Comparison of ENCODE assay signal across 11 mouse cellular contexts in the genomic region with DNA sequence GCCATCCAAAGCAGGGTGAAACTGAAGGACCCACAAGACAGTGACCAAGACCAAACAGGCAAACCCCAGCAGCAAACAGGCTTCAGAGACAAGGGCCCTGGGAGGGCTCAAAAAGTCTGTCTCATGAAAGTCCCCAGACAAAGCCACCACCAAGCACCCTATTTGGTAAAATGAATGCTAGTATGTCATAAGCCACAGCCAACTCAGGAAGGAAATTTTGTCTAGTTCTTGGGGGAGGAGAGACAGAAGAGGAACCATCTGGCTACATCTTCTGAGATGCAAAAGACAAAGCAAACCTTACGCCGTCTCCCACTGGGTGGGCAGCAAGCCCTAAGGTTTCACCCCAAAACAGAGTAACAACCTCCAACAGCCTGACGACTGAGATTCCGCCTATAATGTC. TPM values are rescaled to one million over a fixed set of nuclear protein-coding genes. Genes with fewer than 3 reads are reported as not detected.
A peak's percentile ranks its signal among the peaks of the same experiment; 100 is the strongest.
DNase-seq lines count a peak whose midpoint lies in the region; ATAC-seq and TF ChIP-seq lines count a peak whose summit lies in the region.
"Had no signal": no experiment of that assay in that cellular context is flagged by ENCODE, and none has a peak within 500 bp of the region (broad histone marks: within the 10 kb centered on the region; RNA-seq: fewer than 3 reads in every experiment).

No protein-coding gene starts in this region.

- ATAC-seq in heart, embryonic 13.5 days (ENCODE audit: extremely low read depth, insufficient number of reproducible peaks, low FRiP score, low TSS enrichment): no peak
- ATAC-seq in intestine, postnatal 0 days: no peak
- ATAC-seq: midbrain, embryonic 15.5 days had no signal

- H3K27ac ChIP-seq in heart, embryonic 13.5 days (replicated peaks): peak overlapping the region; percentile 98
- peak overlapping the region; percentile 64 for H3K27ac ChIP-seq in bone marrow, adult 2 months (ENCODE audit: control insufficient read depth, insufficient read depth, low read depth, low read length, poor library complexity)
- H3K27ac ChIP-seq in intestine, postnatal 0 days (ENCODE audit: low read depth, low read length): no peak overlapping the region
- H3K27ac ChIP-seq: midbrain, embryonic 15.5 days had no signal

- DNase-seq in heart, adult 9 months (ENCODE audit: low spot score in 2 of 2): no peak
- DNase-seq in 416B (ENCODE audit: low read depth) (peak; percentile 86), adipocyte (ENCODE audit: low spot score) (no peak)
- no peak for DNase-seq in adrenal gland, adult 2 months
- DNase-seq: layer of hippocampus, adult 9-11 months had no signal

- 86% methylated on average over 4 of the region's 4 CpGs for WGBS in heart, embryonic 13.5 days
- WGBS in bone marrow, adult 2 months: 39% methylated on average over 4 of the region's 4 CpGs
- WGBS in intestine, postnatal 0 days: 85% methylated on average over 4 of the region's 4 CpGs

- H3K27me3 ChIP-seq in heart, embryonic 13.5 days (replicated peaks): no peaks in the 10 kb centered on the region
- H3K27me3 ChIP-seq in myocyte (ENCODE audit: control insufficient read depth, insufficient read depth, insufficient read length): no peaks in the 10 kb centered on the region
- no peaks in the 10 kb centered on the region for H3K27me3 ChIP-seq in intestine, postnatal 0 days (replicated peaks; ENCODE audit: control insufficient read depth, insufficient read depth, low read length)
- H3K27me3 ChIP-seq: midbrain, embryonic 15.5 days had no signal

- no peaks in the 10 kb centered on the region for H3K9me3 ChIP-seq in heart, embryonic 13.5 days
- no peaks in the 10 kb centered on the region for H3K9me3 ChIP-seq in intestine, postnatal 0 days (ENCODE audit: control insufficient read depth)
- H3K9me3 ChIP-seq: midbrain, embryonic 15.5 days had no signal

- no peak overlapping the region for H3ac ChIP-seq in myocyte (ENCODE audit: control insufficient read depth, insufficient read length)

- H3K4me3 ChIP-seq in heart, embryonic 13.5 days: no peak overlapping the region
- no peak overlapping the region for H3K4me3 ChIP-seq in bone marrow, adult 2 months (replicated peaks; ENCODE audit: control insufficient read depth, low read depth, low read length)
- no peak overlapping the region for H3K4me3 ChIP-seq in myocyte
- no peak overlapping the region for H3K4me3 ChIP-seq in intestine, postnatal 0 days (ENCODE audit: low read depth, low read length)
- H3K4me3 ChIP-seq: midbrain, embryonic 15.5 days had no signal

- no peak overlapping the region for H3K4me2 ChIP-seq in heart, embryonic 13.5 days
- H3K4me2 ChIP-seq in myocyte (ENCODE audit: low read depth): peak overlapping the region; percentile 65
- H3K4me2 ChIP-seq in intestine, postnatal 0 days (replicated peaks; ENCODE audit: low read depth): no peak overlapping the region
- H3K4me2 ChIP-seq: liver, embryonic 11.5 days; midbrain, embryonic 15.5 days had no signal

- no peak overlapping the region for H3K9ac ChIP-seq in heart, embryonic 13.5 days
- H3K9ac ChIP-seq in intestine, postnatal 0 days (ENCODE audit: low read depth, low read length): no peak overlapping the region
- H3K9ac ChIP-seq: midbrain, embryonic 15.5 days had no signal

- H3K79me2 ChIP-seq in myocyte (ENCODE audit: control insufficient read depth, insufficient read depth): peaks cover 100% of the 10 kb centered on the region

- no peak for TF ChIP-seq CTCF in bone marrow, adult 2 months (IDR thresholded peaks at IDR 0.05; ENCODE audit: control insufficient read depth, insufficient read depth, low read length)
- TF ChIP-seq CTCF in intestine, postnatal 0 days (IDR thresholded peaks at IDR 0.05; ENCODE audit: low read depth): no peak

- no peak for TF ChIP-seq POLR2A in bone marrow, adult 2 months (IDR thresholded peaks at IDR 0.05; ENCODE audit: borderline replicate concordance, control insufficient read depth, low read depth, low read length)
- TF ChIP-seq POLR2A in myocyte (IDR thresholded peaks at IDR 0.05; ENCODE audit: insufficient read length, low read depth): no peak

- H3K36me3 ChIP-seq in heart, embryonic 13.5 days: peaks cover 100% of the 10 kb centered on the region
- peaks cover 83% of the 10 kb centered on the region for H3K36me3 ChIP-seq in myocyte (ENCODE audit: control insufficient read depth, insufficient read depth)
- peaks cover 90% of the 10 kb centered on the region for H3K36me3 ChIP-seq in intestine, postnatal 0 days (ENCODE audit: control insufficient read depth, insufficient read depth)
- H3K36me3 ChIP-seq: midbrain, embryonic 15.5 days had no signal

- H3K4me1 ChIP-seq in heart, embryonic 13.5 days: peaks cover 94% of the 10 kb centered on the region
- peaks cover 17% of the 10 kb centered on the region for H3K4me1 ChIP-seq in bone marrow, adult 2 months (ENCODE audit: control insufficient read depth, insufficient read depth, low read length)
- H3K4me1 ChIP-seq in intestine, postnatal 0 days (replicated peaks; ENCODE audit: control insufficient read depth, insufficient read depth, low read length): 0 out of 2 replicates have a peak, but pooled peaks cover 6% of the 10 kb centered on the region

TF ChIP-seq in myocyte, 11 proteins besides CTCF, POLR2A, EP300 and RAD21:
- TF ChIP-seq SRF (IDR thresholded peaks at IDR 0.05; ENCODE audit: control insufficient read depth, insufficient read length, low read depth) (no peak), CEBPB (IDR thresholded peaks at IDR 0.05; ENCODE audit: insufficient read depth, poor library complexity, severe bottlenecking) (no peak), TCF3 (IDR thresholded peaks at IDR 0.05; ENCODE audit: insufficient read length, low read depth) (no peak)

RNA-seq across cellular contexts. Expression of a gene that starts 36.3 kb away (rescaled TPM):
- 24.8 and 25.0 TPM in 2 replicates for polyA plus RNA-seq in heart, embryonic 13.5 days (2015; fragmentation: Nextera tagmentation; extraction: Ambion mirVana)
- 264 and 399 TPM in 2 replicates for polyA plus RNA-seq in bone marrow, adult 2 months (2011; ENCODE audit: insufficient read depth, insufficient read length, low replicate concordance, missing spikeins)
- polyA plus RNA-seq in myocyte (2012; fragmentation: generic; extraction: Trizol): 466 TPM
- 100 to 1,000 TPM; 280 to 306 TPM for total RNA-seq in adrenal gland, adult 2 months (2021)
- 45.4 and 51.9 TPM in 2 replicates for polyA plus RNA-seq in adrenal gland, adult 2 months (2012; rRNA removed)
- 25.7 and 27.7 TPM in 2 replicates for polyA plus RNA-seq in intestine, postnatal 0 days (2015; fragmentation: Nextera tagmentation; extraction: Ambion mirVana)

RNA-seq across cellular contexts. Expression of a gene that starts 48.9 kb away (rescaled TPM):
- polyA plus RNA-seq in heart, embryonic 13.5 days (2015; fragmentation: Nextera tagmentation; extraction: Ambion mirVana): 0.32 and 0.78 TPM in 2 replicates
- polyA plus RNA-seq in bone marrow, adult 2 months (2011; ENCODE audit: insufficient read depth, insufficient read length, low replicate concordance, missing spikeins): 47.8 and 48.7 TPM in 2 replicates
- polyA plus RNA-seq in myocyte (2012; fragmentation: generic; extraction: Trizol): 0.38 TPM
- total RNA-seq in adrenal gland, adult 2 months (2021): not detected
- not detected in 2 replicates for polyA plus RNA-seq in adrenal gland, adult 2 months (2012; rRNA removed)
- polyA plus RNA-seq in intestine, postnatal 0 days (2015; fragmentation: Nextera tagmentation; extraction: Ambion mirVana): not detected in 2 replicates

Comparison
In these comparisons a context has a peak if more than half of its experiments do, and no peak if none do; other contexts are left out.
1. RNA of a gene that starts 48.9 kb away (polyA plus RNA-seq): 47.8 to 48.7 TPM in bone marrow, adult 2 months; 0.38 TPM in myocyte (single experiment), 0.32 to 0.78 TPM in heart, embryonic 13.5 days, not detected in adrenal gland, adult 2 months and not detected in intestine, postnatal 0 days; every median in the first group is over 10 times any median in the second.